Mouse (Mus musculus): ENCODE results near the gene Yars.

Gene Yars

GRCm38 (mm10) chr4:129227985-129228381 is 38.4 kb downstream of the Yars start:
- DNase-seq (ENCODE audit: low read depth, low spot score), result no peak

- no peak for DNase-seq (ENCODE audit: low read depth, low spot score)
These were observed 41.4 kb downstream of the Yars start for GRCm38 (mm10) chr4:129230926-129231325.

DNA sequence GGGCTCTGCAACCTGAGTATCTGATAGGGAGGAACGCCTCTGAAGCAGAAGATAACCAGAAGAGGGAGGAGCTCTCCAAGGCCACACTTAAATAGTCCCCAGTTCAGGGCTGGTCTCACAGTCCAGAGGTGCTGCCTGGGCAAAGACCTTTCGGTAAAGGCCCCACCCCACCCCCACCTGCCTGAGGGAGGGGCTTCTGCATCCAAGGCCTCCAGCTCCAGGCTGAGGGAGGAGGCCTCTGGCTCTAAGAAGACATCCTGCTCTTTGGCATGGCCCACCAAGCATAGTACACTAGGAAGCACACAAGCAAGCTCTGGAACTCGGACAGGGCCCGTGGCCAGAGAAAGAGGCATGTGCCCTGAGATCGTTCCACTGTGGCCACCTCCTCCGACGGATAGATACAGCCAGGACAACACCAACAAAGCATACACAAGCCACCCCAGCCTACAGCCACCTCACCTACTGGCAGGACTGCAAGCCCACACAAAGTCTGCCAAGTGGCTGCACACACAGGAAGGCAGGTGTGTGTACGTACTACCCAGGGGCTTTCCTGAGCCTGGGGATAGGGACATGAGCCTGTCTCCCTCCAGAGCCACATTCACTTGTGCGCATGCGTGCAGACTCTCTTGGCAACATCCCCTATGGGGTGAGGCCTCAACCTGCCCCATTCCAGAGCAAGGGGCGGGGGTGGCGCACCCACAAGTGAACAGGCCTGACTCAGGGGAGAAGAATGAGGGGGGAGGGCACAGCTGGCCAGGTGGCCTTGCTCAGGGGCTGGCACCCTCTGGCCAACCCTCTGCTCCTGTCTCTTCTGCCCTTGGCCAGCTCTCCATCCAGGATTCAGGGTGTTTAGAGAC is 42.3 kb downstream of the Yars start:
- DNase-seq (ENCODE audit: low read depth, low spot score), result no peak

GRCm38 (mm10) chr4:129232561-129233360 is 43.2 kb downstream of the Yars start:
- DNase-seq (ENCODE audit: low read depth, low spot score), result no peak

- no peak for DNase-seq (ENCODE audit: low read depth, low spot score)
These were observed 44.9 kb downstream of the Yars start for GRCm38 (mm10) chr4:129234488-129234887.

DNA sequence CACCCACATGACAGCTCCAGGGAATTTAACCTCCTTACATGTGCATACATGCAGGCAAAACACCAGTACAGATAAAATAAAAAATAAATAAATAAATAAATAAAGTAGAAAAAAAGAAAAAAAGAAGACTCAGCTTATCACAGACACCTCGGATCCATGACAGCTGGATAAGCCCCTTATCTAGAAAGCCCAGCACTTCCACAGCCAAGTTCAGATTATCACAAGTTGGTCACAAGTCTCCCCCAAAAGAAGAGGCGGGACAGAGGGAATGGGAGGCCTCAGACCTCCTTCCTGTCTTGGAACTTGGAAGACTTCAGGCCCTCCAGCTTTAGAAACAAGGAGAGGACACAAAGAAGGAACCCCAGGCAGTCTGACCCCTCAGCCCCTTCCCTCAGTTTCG is 45.6 kb downstream of the Yars start:
- no peak for DNase-seq (ENCODE audit: low read depth, low spot score)

GRCm38 (mm10) chr4:129236236-129236813 is 46.8 kb downstream of the Yars start:
- DNase-seq (ENCODE audit: low read depth, low spot score), result no peak

DNA sequence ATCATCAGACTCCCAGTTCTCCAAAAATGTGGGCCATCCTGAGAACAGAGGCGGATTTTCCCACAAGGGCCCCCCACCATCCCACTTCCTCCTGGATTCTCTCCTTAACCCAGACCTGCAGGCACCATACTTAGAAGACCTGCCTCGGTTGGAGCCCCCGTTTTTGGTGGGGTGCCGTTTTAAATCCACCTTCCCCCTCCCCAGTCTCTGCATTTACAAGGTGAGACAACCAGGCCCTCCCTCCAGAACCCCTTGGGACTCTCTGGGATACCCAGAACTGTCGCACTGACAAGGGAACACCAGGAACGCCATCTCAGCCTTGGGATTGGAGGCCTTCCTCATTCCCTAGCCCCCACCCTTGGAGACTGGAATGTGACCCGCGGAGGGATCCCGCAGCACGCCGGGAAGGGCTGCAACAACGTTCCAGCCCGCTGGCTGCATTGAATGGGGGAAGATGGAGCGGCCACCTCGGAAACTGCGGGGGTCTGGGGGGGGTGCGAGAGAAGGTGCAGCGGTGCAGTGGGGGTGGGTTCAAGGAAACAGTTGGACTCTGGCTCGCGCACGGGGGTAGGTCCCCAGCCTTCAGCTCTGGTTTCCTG is 48.4 kb downstream of the Yars start:
- peak; percentile 74 for DNase-seq (ENCODE audit: low read depth, low spot score)

- no peak for DNase-seq (ENCODE audit: low read depth, low spot score)
These were observed 49.0 kb downstream of the Yars start for GRCm38 (mm10) chr4:129238579-129239016.

- peak; percentile 85 for DNase-seq (ENCODE audit: low read depth, low spot score)
These were observed 49.5 kb downstream of the Yars start for GRCm38 (mm10) chr4:129239075-129239474.

GRCm38 (mm10) chr4:129241898-129242297 is 52.3 kb downstream of the Yars start:
- no peak for DNase-seq (ENCODE audit: low read depth, low spot score)

DNA sequence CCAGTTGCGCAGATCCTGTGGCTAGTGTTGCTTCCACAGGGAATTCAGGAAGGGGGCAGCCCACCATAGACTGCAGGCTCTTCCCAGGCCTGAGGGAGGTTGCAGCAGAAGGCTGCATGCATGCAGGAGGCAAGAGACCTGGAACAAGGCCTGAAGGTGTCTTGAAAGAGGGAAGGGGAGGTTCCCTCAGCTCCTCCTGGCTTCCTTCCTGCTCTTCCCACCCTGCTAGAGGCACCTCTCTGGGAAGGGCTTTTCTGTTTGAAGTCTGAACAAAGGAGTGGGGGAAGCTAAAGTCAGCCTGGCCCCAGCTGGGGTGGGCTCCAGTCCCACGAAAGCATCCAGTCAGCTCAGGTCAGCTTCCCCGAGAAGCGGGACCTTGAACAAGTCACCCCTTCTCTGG is 52.8 kb downstream of the Yars start:
- DNase-seq (ENCODE audit: low read depth, low spot score), result no peak

DNA sequence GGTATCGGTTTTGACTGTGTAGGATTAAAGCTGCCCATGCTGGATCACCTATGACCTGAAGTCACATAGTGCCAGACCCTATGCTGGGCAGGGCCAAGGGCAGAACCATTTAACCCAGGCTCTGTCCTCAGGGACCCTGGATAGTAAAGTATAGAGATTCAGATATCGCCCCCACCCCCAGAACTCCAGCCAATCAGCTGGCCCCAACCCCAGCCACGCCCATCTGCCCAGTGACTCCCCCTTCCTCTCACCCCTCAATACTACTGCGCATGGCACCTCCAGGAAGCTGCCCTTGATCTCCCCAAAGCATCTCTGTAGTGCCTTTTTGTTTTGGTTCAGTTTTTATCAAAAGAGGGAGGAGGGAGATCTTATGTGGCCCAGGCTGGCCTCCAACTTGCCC is 53.2 kb downstream of the Yars start:
- no peak for DNase-seq (ENCODE audit: low read depth, low spot score)

- DNase-seq (ENCODE audit: low read depth, low spot score), result no peak
These were observed 55.2 kb downstream of the Yars start for GRCm38 (mm10) chr4:129244802-129245201.

DNA sequence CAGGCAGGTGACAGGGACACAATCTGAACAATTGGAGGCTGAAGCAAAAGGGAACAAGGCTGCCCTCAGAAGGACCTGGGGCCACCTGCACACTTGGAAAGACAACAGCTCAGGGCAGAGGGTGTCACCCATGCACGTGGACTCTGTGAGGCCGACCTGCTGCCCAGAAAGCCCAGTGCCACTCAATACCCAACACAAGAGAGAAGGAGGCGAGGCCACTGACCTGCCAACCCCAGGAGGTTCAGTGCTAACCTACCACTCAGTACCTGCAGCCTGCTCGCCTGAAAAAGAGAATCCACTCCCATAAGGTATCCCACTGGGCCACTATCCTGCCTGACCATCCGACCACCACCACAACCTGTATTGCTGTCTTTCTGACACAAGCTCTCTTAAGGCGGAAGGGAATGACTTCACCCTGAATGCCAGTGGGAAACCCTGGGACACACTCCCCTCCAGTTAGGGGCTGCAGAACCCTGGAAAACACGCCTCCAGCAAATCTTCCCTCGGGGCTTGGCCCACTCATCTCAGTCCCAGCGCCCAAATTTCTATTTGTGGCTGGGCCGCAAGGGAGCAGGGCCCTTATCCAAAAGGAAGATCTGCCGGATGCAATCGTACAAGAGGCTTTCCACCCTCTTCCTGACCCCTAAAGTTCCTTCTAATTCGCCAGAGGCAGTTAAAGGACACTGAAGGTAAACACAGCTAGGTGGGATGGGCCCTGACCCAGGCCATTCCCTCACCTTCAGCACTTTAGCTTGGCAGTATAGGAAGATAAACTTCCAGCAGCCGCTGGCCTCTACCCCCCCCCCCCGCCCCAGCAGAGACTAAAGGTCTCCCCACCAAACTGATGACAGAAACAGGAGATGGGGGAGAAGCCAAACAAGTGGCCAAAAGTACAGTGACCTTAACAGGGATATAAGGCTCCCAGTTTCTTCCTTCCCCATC is 57.1 kb downstream of the Yars start:
- DNase-seq (ENCODE audit: low read depth, low spot score), result no peak

DNA sequence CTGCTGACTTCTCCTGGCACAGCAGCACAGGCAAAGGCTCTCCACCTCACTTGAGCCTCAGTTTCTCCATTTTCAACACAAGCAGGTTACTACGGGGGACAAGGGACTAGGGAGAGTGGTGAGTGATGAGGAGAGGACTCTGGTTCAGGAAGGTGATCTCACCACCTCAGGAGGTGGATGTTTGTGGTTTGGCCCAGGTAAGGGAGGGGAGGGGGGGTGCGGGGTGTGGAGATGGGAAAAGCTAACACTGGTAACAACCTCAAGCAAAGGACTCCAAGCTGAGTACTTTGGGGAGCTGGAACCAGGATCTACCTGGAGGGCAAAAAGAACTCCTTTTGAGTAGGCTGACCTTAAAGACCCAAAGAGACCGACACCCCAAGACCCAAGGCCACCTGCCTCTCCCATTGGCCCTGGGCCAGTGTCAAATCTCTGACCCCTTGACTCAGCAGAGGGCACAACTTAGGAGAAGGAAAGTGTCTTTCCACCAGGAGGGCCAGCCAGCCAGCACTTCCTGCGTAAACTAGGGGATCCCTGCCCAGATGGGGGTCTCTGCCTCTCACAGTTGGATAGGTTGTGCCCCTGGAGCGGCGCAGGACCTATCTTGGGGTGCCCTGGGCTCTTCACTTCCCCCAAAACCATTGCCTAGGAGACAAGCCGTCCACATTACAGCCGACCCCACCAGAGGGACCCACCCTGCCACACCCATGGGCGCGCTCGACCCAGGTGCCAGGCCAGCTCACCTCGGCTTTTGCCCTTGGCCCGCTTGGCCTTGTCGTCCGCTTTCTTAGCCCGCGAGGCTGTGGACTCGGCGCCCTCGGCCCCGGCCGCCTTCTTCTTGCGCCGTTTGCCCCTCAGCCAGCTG is 58.1 kb downstream of the Yars start:
- no peak for DNase-seq (ENCODE audit: low read depth, low spot score)

GRCm38 (mm10) chr4:129248243-129248767 is 58.7 kb downstream of the Yars start:
- DNase-seq (ENCODE audit: low read depth, low spot score), result no peak

- no peak for DNase-seq (ENCODE audit: low read depth, low spot score)
These were observed 59.7 kb downstream of the Yars start for GRCm38 (mm10) chr4:129249288-129249687.

- DNase-seq (ENCODE audit: low read depth, low spot score), result no peak
These were observed 61.4 kb downstream of the Yars start for GRCm38 (mm10) chr4:129250759-129251481.

All from mesoderm, embryonic 11.5 days (tissue).